Mouse (Mus musculus) lung, postnatal 0 days (tissue): ENCODE measurements around the gene Alox12e.

ENCODE experiments used
- CTCF ChIP-seq: IDR thresholded peaks from 2 replicates; pipeline ENCODE4 v1.5.1; 2016; ENCODE audit warnings: antibody characterized with exemption, mild to moderate bottlenecking
- EP300 ChIP-seq: IDR thresholded peaks from 2 replicates; pipeline ENCODE4 v1.6.1; 2016; ENCODE audit warnings: antibody characterized with exemption, mild to moderate bottlenecking, control low read depth

- TF ChIP-seq CTCF (no peak), EP300 (no peak)
These were observed at the start of gene Alox12e for GRCm38 (mm10) chr11:70322528-70322927.
